Mouse (Mus musculus): ENCODE measurements around the gene Ldhal6b.
A peak's percentile ranks its signal among the peaks of the same experiment; 100 is the strongest.
"Not testable (repeated sequence)": the region's sequence is repeated elsewhere in the genome, so short reads cannot be mapped to it uniquely, and the experiment has no call there.

The Ldhal6b gene

GRCm38 (mm10) chr17:5418545-5418944 is at the start of gene Ldhal6b:
Gene Ldhal6b, minus strand, starts transcription at chr17:5418767.
- no peak for DNase-seq (ENCODE audit: low spot score)

- no peak for DNase-seq (ENCODE audit: low spot score)
Measured at GRCm38 (mm10) chr17:5467177-5467576, 48.6 kb upstream of the Ldhal6b start.

- no peak for DNase-seq (ENCODE audit: low spot score)
Measured at GRCm38 (mm10) chr17:5466736-5467135, 48.2 kb upstream of the Ldhal6b start.

- DNase-seq (ENCODE audit: low spot score), result no peak
Measured at GRCm38 (mm10) chr17:5463912-5464311, 45.3 kb upstream of the Ldhal6b start.

GRCm38 (mm10) chr17:5453657-5454056 is 35.1 kb upstream of the Ldhal6b start:
- DNase-seq (ENCODE audit: low spot score), result no peak

- peak; percentile 20 for DNase-seq (ENCODE audit: low spot score)
Measured at GRCm38 (mm10) chr17:5443751-5444150, 25.2 kb upstream of the Ldhal6b start.

GRCm38 (mm10) chr17:5443260-5443659 is 24.7 kb upstream of the Ldhal6b start:
- DNase-seq (ENCODE audit: low spot score), result no peak

GRCm38 (mm10) chr17:5442403-5442802 is 23.8 kb upstream of the Ldhal6b start:
- DNase-seq (ENCODE audit: low spot score), result not testable (repeated sequence)

GRCm38 (mm10) chr17:5440159-5440971 is 21.8 kb upstream of the Ldhal6b start, which contains the start of gene Tmem242:
Gene Tmem242, minus strand, starts transcription at chr17:5440259.
- peak; percentile 94 for DNase-seq (ENCODE audit: low spot score)

- DNase-seq (ENCODE audit: low spot score), result no peak
Measured at GRCm38 (mm10) chr17:5439831-5440158, 21.2 kb upstream of the Ldhal6b start.

GRCm38 (mm10) chr17:5429772-5430133 is 11.2 kb upstream of the Ldhal6b start:
- no peak for DNase-seq (ENCODE audit: low spot score)

- peak; percentile 95 for DNase-seq (ENCODE audit: low spot score)
Measured at GRCm38 (mm10) chr17:5429090-5429771, 10.7 kb upstream of the Ldhal6b start.

- peak; percentile 21 for DNase-seq (ENCODE audit: low spot score)
Measured at GRCm38 (mm10) chr17:5425204-5425603, 6.6 kb upstream of the Ldhal6b start.

GRCm38 (mm10) chr17:5424156-5424555 is 5.6 kb upstream of the Ldhal6b start:
- no peak for DNase-seq (ENCODE audit: low spot score)

GRCm38 (mm10) chr17:5421835-5422234 is 3.3 kb upstream of the Ldhal6b start:
- no peak for DNase-seq (ENCODE audit: low spot score)

- no peak for DNase-seq (ENCODE audit: low spot score)
Measured at GRCm38 (mm10) chr17:5419771-5420518, 1.4 kb upstream of the Ldhal6b start.

GRCm38 (mm10) chr17:5419056-5419455 is 489 bp upstream of the Ldhal6b start:
- DNase-seq (ENCODE audit: low spot score), result no peak

GRCm38 (mm10) chr17:5416518-5416917 is 2.0 kb downstream of the Ldhal6b start:
- DNase-seq (ENCODE audit: low spot score), result no peak

- DNase-seq (ENCODE audit: low spot score), result no peak
Measured at GRCm38 (mm10) chr17:5414041-5414440, 4.5 kb downstream of the Ldhal6b start.

- no peak for DNase-seq (ENCODE audit: low spot score)
Measured at GRCm38 (mm10) chr17:5413350-5413749, 5.2 kb downstream of the Ldhal6b start.

GRCm38 (mm10) chr17:5412740-5413139 is 5.8 kb downstream of the Ldhal6b start:
- DNase-seq (ENCODE audit: low spot score), result no peak

- DNase-seq (ENCODE audit: low spot score), result no peak
Measured at GRCm38 (mm10) chr17:5412301-5412700, 6.3 kb downstream of the Ldhal6b start.

- no peak for DNase-seq (ENCODE audit: low spot score)
Measured at GRCm38 (mm10) chr17:5411205-5411604, 7.4 kb downstream of the Ldhal6b start.

Data from MN1 (cell line).